Mouse (Mus musculus) thymus, adult 2 months (tissue): ENCODE measurements at regions not wholly inside any gene's neighbourhood (a gene's known extent, or its start where the extent isn't known, plus 50 kb on each side); places are given as distances from the start of the nearest gene placed in this dataset.

Source experiments
- DNase-seq: peaks from one replicate; pipeline ENCODE4 v3.0.0; 2021
- H3K27ac ChIP-seq: fragments of 200-500 bp; 2 replicates; pipeline ENCODE4 v1.5.1; 2012; ENCODE audit warnings: low read length, control low read depth; ENCODE audit not compliant: control insufficient read depth, insufficient read depth
- H3K27me3 ChIP-seq: fragments of 200-500 bp; 2 replicates; pipeline ENCODE4 v1.6.1; 2012; ENCODE audit warnings: mild to moderate bottlenecking, low read length, moderate library complexity, mixed read lengths; ENCODE audit not compliant: control insufficient read depth, insufficient read depth
- H3K36me3 ChIP-seq: fragments of 200-500 bp; 2 replicates; pipeline ENCODE4 v1.6.1; 2012; ENCODE audit warnings: mild to moderate bottlenecking, low read length, moderate library complexity; ENCODE audit not compliant: control insufficient read depth, insufficient read depth
- H3K4me1 ChIP-seq: fragments of 200-500 bp; replicated peaks from 2 replicates; pipeline ENCODE4 v1.6.1; 2012; ENCODE audit warnings: low read length; ENCODE audit not compliant: control insufficient read depth, insufficient read depth
- H3K4me3 ChIP-seq: fragments of 200-500 bp; 2 replicates; pipeline ENCODE4 v1.5.1; 2012; ENCODE audit warnings: mild to moderate bottlenecking, low read length, control low read depth, moderate library complexity; ENCODE audit not compliant: control insufficient read depth, insufficient read depth
- CTCF ChIP-seq: fragments of 200-500 bp; IDR thresholded peaks from 2 replicates; pipeline ENCODE4 v1.5.1; 2012; ENCODE audit warnings: mild to moderate bottlenecking, control low read depth, low read length, moderate library complexity, borderline replicate concordance; ENCODE audit not compliant: control insufficient read depth, poor library complexity, insufficient read depth; ENCODE audit errors: extremely low read depth
- POLR2A ChIP-seq: fragments of 200-500 bp; IDR thresholded peaks from 2 replicates; pipeline ENCODE4 v1.6.1; 2012; ENCODE audit warnings: mild to moderate bottlenecking, low read length, control low read depth, moderate library complexity; ENCODE audit not compliant: control insufficient read depth, poor library complexity, insufficient read depth; ENCODE audit errors: extremely low read depth
- WGBS: fragments of 180-500 bp; shearing (Covaris S2); methylation state at CpG from one replicate; pipeline ENCODE4 v1.1.7; 2018; 5-methylcytosine and 5-hydroxymethylcytosine counted together

DNA sequence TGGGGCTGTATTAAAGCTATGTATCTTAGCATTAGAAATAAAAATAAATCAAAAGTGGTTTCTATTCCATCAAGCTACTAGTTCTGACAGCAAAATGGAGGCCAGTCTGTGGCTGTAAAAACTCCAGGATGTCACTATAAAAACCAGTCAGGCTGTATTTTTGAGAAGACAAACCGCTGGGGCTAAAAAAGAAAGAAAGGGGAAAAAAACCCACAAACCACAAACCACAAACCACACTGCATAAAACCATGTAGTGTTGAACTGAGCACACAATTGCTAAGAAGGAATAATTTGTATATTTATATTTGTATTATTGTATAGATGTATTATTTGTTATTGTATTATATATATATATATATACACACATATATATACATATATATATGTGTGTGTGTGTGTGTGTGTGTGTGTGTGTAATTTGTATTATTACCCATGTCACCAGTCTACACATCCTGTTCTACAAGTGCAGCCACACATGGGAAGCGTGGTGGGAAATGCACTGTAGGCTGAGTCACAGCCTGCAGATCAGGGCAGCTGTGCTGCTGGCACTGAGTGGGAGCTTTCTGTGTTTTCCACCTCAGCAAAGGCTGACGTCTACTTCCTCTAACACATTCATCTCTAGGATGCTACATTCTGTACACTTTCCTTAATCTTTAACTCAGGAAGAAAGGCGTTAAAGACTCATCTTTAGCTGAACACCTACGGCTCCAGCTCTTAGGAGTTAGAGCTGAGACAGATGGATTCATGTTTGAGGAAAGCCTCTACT lies 113.4 kb upstream of the Azi2 start:
- H3K4me1 ChIP-seq = no peaks in the 10 kb centered on the region
- peak; percentile 21 for DNase-seq
- TF ChIP-seq POLR2A (no peak), CTCF (no peak)
- no peaks in the 10 kb centered on the region for H3K36me3 ChIP-seq
- H3K4me3 ChIP-seq = no peak overlapping the region
- H3K27me3 ChIP-seq = no peaks in the 10 kb centered on the region
- WGBS = 5% methylated on average over 5 of the region's 5 CpGs
- no peak overlapping the region for H3K27ac ChIP-seq

GRCm38 (mm10) chr9:117922992-117923391 lies 117.3 kb upstream of the Azi2 start:
- TF ChIP-seq CTCF = no peak
- no peak for TF ChIP-seq POLR2A
- H3K4me3 ChIP-seq = no peak overlapping the region

GRCm38 (mm10) chr9:117907895-117908424 lies 132.3 kb upstream of the Azi2 start:
- 99% methylated on average over 10 of the region's 10 CpGs for WGBS
- TF ChIP-seq CTCF = no peak
- Histone ChIP-seq H3K4me1 (peaks cover 3% of the 10 kb centered on the region), H3K27ac (no peak overlapping the region), H3K4me3 (no peak overlapping the region), H3K36me3 (no peaks in the 10 kb centered on the region), H3K27me3 (no peaks in the 10 kb centered on the region)
- DNase-seq = no peak

More at GRCm38 (mm10) chr9:117922992-117923391, 117.3 kb upstream of the Azi2 start:
- Histone ChIP-seq H3K36me3 (no peaks in the 10 kb centered on the region), H3K27ac (no peak overlapping the region), H3K27me3 (no peaks in the 10 kb centered on the region), H3K4me1 (no peaks in the 10 kb centered on the region)
- WGBS = 14% methylated on average over 4 of the region's 4 CpGs
- DNase-seq = no peak

GRCm38 (mm10) chr9:117905045-117905747 lies 135.1 kb upstream of the Azi2 start:
- TF ChIP-seq POLR2A = no peak
- no peak for TF ChIP-seq CTCF
- no peak for DNase-seq
- WGBS = 97% methylated on average over 10 of the region's 10 CpGs
- Histone ChIP-seq H3K4me1 (peaks cover 16% of the 10 kb centered on the region), H3K27ac (no peak overlapping the region), H3K36me3 (no peaks in the 10 kb centered on the region), H3K27me3 (no peaks in the 10 kb centered on the region), H3K4me3 (no peak overlapping the region)

- no peak for DNase-seq
- TF ChIP-seq POLR2A (no peak), CTCF (no peak)
These were observed 135.7 kb upstream of the Azi2 start for GRCm38 (mm10) chr9:117904621-117905020.

DNA sequence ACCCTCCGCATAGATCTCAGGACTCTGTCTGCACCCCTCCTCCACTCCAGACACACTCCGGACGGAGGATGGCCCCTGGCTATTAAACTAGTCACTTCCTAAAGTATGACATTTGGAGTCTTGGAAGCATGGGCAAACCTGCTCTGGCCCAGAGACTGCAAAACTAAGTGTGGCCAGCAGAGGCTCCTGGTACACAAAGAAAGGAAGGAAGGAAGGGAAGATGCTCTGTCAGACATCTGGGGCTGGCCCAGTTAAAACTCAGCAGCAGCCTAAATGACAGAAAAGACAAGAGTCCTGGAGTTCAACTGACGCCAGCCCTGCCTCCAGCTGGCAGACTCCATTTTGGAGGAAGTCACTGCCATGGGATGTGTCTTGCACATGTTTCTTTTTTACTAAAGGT lies 137.3 kb upstream of the Azi2 start:
- 55% methylated on average over 4 of the region's 4 CpGs for WGBS
- Histone ChIP-seq H3K27me3 (no peaks in the 10 kb centered on the region), H3K27ac (no peak overlapping the region), H3K36me3 (no peaks in the 10 kb centered on the region), H3K4me3 (no peak overlapping the region), H3K4me1 (peaks cover 16% of the 10 kb centered on the region)
- no peak for TF ChIP-seq CTCF
- TF ChIP-seq POLR2A = no peak
- peak; percentile 16 for DNase-seq

More at GRCm38 (mm10) chr9:117904621-117905020, 135.7 kb upstream of the Azi2 start:
- Histone ChIP-seq H3K36me3 (no peaks in the 10 kb centered on the region), H3K27ac (no peak overlapping the region), H3K4me3 (no peak overlapping the region), H3K4me1 (peaks cover 16% of the 10 kb centered on the region), H3K27me3 (no peaks in the 10 kb centered on the region)
- 96% methylated on average over 8 of the region's 8 CpGs for WGBS
